Mouse (Mus musculus) monocyte, adult 2 months (primary cell): ENCODE results near the gene Rfx6.

ENCODE experiments used
- DNase-seq, 2 experiments: peaks; one replicate each; pipeline ENCODE4 v3.0.0; 2022; ENCODE audit warnings: low spot score in 2 of 2, low read depth in 1 of 2

The Rfx6 gene

DNA sequence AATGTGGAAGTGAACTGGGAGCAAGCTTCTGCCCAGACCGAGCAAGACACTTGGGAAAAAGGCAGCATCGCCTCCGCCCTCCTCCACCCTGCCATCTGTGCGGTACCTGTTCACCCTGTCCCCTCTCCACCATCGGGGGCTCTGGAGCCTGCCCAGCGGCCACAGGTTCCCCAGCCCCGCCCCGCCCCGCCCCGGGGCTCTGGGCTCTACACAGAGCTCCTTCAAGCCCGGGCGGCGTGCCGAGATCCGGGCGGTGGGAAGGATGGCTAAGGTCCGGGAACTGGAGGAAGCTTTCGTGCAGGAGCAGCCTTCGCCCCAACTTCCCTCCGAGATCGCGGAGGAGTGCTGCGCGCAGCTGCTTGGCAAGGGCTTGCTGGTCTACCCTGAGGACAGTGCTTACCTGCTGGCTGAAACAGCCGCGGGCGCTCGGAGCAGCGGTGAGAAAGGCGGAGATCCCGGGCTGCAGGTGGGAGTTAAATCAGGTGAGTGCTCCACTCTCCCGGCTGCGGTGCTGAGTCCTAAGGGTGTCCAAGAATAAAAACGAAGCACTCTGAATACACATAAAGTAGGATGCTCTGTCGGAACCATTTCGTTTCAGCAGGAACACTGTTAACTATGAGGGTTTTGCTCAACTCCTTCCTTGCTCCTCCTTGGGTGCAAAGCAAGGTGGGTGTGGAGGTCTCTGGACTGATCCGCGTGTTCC, at the start of gene Rfx6:
TSS of gene Rfx6 (plus strand) at position 209 of the 703 bp plus-strand sequence.
- no peak for DNase-seq

DNA sequence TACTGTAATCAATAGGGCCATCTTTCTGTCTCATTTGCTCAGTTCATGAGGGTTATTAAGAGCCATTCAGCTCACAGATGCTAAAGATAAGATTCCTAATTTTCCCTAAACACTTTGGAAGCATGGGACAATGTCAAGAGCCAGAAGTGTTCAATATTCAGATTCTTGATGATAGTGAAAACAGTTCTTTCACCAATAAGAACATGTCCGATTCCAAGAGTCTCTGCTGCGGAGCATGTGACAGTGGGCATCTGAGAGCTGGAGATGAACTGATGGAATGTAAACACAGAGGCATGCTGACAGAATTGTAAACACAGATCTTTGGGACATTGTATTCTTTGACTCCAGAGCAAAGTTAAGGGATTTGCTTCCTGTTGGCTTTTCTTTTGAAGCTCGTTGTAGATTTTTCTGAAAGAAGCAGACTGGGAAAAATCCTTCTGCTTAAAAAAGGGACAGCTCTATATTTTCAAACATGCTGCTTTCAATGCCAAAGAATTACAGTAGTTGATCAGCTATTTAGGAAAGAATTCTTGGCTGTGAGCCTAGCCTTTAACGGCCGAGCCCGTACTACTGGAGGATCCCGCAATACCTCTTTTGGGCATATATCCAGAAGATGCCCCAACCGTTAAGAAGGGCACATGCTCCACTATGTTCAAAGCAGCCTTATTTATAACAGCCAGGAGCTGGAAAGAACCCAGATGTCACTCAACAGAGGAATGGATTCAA, 46.0 kb upstream of the Rfx6 start, which contains the start of gene Gprc6a:
TSS of gene Gprc6a (minus strand) at position 51 of the 726 bp plus-strand sequence.
- no peak for DNase-seq

DNA sequence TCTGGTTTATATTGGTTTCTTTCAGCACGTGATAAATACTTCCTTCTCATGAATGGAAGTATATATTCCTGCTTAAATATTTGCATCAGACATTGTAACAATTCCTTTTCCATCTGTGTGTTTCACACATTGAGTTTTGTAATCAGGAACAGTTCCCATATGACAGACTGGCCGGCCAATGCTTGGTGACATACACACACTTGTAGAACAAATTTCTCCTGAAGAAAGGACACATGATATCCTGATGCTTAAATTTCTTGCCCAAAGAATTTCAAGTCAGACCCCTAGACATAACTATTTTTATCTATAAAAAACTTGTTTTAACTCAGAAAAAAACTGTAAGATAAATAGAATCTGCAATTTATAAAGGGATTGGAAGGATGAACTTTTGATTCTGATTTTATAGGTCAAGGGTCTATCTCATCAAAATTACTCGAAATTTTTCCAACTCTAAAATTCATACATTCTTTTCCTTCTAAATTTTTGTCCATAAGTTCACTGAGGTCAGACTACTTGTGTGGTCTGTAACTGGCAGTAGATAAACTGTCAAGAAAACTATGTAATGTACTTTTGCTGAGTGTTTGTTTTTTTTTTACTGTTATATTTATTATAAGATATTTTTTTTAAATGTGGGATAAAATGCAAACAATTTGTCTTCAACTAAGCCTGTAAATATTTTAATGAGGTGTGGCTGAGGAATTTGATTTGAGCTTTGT, 27.9 kb upstream of the Rfx6 start:
- no peak for DNase-seq

DNA sequence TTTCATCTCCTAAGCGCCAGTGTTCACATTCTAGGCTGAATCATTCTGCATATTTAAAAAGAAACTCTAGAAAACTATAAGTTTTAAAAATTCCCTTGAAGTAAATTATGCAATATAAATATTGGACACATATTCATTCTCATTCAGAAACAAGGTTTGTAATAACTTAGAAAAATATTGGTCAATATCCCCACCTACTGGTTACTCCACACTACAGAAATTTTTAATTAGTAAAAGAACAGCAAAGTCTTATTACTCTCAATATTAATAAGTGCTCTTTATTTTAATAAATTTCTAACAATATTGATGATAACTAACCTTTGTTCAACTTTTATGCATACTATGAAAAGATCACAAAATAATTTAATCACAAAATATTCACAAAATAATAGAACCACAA, 20.2 kb upstream of the Rfx6 start:
- DNase-seq = no peak

DNA sequence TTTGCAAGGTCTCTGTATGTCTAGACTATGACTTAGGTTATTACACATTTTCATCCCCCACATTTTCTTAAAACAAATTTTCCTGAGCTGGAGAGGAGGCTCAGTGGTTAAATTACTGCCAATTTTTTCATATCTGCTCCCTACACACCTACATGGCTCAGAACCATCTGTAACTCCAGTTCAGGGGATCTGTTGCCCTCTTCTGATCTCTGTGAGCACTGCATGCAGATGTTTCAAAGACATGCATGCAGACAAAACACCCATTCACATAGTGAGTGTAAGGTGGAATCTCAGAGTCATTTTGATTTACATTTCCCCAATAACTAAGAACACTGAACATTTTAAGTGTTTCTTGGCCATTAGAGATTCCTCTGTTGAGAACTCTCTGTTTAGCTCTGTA, 8.2 kb upstream of the Rfx6 start:
- DNase-seq = no peak

DNA sequence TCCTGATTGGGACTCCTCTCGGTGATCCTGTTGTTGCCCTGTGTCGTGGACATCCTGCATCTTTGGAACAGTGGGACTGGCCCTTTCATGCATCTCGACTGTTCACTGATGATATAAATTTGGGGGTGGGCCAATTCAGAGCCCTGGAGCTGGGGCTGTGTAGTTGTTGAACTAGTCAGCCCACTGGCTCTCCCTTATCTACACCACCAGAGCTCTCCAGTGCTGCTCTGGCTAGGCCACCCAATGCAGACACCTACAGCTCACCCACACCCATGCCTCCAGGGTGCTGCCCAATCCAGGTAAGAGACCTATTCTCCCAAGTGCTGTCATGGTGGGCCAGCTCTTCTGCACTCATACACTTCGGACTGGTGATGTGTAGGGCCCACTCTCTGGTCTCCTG, 6.0 kb upstream of the Rfx6 start:
- no peak for DNase-seq

DNA sequence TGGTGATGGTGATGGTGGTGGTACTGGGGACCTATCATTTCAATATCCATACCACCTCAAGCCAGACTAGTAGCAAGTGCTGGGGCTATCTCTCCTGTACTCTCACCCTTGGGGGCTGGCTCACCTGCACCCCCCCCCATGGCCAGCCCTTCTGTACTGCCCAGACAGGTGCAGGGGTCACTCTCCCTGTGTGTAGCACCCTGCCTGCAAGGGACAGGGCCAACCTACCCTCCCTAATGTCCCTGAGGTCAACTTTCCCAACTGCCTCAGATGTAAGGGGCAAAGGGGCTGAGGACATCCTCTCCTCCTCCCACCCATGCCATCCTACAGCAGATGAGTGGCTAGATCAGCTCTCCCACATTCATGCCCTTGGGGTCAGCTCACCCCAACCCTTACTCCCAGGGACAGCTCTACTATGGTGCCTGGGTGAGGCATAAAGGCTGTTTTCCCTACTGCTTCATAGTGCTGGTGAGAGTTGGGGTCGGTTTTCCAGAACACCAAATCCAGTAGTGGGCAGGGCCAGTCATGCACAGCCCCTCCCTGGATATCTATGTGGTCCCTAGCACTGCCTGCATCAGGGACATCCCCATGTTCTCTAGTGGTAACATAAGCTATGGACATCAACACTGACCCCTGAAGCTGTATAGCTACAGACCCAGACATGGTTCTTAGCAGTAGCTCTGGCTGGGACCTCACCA, 5.3 kb upstream of the Rfx6 start:
- DNase-seq = no peak

DNA sequence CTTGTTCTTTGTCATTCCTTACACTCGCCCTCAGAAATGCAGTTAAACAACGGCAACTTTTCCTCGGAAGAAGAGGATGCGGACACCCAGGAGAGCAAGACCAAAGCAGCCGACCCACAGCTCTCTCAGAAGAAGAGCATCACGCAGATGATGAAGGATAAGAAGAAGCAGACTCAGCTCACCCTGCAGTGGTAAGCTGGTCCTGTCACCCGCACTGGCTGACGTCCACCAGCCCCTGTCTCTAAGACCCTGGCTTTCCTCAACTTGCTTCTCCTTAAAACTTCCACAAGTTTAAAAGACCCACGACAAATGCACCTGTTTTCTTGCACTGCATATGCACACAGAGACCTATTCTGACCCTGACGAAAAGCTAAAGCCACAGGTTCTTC, 689 bp downstream of the Rfx6 start:
- DNase-seq = no peak

DNA sequence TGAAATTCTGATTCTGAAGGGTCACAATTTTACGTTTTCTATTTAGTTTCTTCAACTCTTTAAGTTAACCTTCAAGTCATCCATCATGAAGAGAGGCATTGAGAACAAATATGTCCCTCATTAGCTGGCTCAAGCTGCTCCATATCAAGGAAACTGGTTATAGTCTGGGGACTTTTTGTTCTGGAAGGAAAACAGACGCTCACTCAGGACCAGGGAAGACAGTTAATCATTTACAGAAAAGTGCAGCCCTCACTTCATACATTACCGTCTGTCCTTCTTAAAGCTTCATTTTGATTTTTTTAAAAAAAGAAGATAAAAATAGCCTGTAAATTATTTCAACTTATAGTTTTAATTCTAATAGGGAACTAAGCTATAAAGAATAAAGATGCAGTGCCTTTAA, 43.3 kb downstream of the Rfx6 start:
- no peak for DNase-seq

DNA sequence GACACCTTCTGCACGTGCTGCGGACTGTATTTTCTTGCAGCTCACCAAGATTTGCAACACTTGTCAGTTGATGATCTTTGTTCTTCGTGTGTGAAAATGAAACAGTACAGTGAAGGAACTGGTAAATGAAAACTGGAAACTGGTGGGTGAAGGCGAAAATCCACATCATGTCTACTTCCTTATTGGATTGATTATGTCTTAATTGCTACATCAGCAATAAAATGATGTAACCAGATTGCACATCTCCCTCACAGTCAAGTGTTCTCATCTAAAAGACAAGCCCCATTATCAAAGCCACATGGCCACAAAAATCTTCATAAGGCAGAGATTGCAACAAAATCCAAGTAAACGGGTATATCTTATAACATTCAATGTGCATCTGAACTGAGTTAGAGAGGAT, 83.9 kb downstream of the Rfx6 start:
- no peak for DNase-seq

DNA sequence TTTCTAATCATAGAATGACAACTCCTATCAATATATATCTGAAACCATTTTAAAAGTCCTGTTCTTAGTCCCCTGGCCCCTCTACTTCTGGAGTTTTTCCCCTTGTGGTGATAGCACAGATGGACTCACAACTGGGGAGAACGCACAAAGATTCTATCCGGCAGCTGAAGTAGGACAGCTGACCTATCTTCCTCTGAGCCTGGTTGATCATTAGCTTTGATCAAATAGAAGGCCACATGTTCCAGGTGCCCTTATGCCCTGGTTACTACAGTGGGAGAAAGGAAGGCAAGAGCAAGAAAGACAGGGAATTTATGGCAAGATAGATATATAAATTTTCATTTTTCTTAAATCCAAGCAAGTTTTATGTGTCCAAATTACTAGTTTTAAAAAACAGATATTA, 85.7 kb downstream of the Rfx6 start:
- DNase-seq = no peak

DNA sequence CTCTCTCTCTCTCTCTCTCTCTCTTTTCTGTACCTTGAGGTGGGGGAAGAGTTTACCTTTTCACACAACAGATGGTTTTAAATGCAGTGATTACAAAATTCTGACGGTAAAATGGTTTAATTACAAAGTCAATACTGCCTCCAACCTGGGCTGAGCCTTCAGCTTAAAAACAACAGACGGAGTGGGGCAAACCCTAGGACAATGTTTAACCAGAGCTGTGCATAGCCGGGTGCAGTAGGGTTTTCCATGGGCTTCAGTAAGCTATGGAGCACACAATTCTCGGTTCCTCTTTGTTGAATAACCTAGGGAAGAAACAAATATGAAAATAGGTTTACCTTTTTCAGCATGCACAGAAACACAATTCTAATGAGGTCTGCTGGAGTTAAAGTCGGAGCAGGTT, 90.9 kb downstream of the Rfx6 start:
- no peak for DNase-seq

DNA sequence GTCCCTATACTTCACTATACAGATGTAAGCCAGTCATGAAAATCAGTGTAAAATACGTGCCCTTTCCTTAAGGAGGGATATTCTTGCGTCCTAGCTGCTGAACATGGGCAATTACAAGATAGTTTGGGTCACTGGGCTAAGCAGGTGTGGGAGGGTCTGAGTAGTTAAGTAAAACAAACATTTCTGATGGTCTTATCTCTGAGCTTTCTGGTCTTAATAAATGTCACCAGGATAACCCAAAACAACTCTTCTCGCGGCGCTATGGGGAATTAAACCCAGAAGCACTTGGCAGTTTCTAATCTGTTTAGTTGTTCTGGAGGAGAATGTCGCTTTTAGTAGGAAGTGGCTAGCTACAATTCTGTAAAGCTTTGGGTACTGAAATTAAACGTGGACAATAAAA, 91.7 kb downstream of the Rfx6 start:
- DNase-seq = no peak

DNA sequence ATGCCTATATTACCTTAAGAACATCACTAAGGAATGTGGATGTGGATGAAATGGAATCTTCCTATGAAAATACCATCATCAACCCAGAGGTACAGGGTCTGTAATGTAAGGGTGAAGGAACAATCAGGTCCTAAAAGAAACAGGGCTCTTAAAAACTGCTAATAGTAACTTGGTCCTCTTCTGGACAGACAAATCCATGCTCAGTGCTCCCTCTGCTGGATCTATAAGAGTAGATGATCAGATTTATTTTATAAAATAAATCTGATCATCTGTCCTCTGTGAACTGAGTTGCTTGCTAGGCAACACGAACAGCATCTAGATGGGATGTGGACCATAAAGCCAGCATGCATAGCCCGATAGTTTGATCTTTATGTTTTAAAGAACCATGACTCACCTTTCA, 102.1 kb downstream of the Rfx6 start:
- DNase-seq = no peak
